Mouse (Mus musculus): ENCODE results near the gene Rpa2. TPM values are rescaled to one million over a fixed set of nuclear protein-coding genes. Genes with fewer than 3 reads are reported as not detected.
A peak's percentile ranks its signal among the peaks of the same experiment; 100 is the strongest.

Gene Rpa2
- total RNA-seq, 2 experiments from 2014 or later, result 11.2 to 12.4 TPM

DNA sequence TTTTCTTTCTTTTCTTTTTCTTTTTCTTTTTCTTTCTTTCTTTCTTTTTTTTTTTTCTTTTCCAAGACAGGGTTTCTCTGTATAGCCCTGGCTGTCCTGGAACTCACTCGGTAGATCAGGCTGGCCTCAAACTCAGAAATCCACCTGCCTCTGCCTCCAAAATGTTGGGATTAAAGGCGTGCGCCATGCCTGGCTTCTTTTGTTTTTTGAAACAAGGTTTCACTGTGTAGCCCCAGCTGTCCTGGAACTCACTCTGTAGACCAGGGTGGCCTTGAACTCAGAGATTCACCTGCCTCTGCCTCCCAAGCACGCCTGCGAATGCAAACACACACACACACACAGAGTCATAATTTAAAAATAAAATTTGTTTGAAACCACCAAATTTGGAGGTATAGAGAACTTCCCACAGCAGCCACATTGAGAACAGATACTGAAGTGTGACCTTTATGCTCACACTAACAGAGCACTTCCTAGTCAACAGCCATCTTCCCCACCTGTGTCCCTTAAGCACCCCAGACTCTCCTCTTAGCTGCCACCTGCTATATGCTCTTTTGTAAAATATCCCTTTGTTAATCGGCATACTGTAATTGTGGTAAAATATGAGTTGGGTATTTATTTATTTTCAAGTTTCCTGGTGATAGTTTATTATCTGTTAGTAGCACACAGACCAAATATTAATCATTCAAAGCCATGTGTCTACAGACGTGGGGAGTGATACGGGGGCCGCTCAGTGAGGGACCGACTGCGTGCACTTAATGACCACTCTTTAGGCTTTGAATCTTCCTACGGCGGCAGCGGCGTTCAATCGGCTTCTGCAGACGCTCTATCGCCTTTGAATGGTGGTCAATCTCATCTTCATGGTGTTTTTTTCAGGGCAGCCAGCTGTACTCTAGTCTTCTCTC lies 33.3 kb downstream of the Rpa2 start:
- intact Hi-C loops (cut with DNase I), result no loop called here
- DNase-seq, result no peak

DNA sequence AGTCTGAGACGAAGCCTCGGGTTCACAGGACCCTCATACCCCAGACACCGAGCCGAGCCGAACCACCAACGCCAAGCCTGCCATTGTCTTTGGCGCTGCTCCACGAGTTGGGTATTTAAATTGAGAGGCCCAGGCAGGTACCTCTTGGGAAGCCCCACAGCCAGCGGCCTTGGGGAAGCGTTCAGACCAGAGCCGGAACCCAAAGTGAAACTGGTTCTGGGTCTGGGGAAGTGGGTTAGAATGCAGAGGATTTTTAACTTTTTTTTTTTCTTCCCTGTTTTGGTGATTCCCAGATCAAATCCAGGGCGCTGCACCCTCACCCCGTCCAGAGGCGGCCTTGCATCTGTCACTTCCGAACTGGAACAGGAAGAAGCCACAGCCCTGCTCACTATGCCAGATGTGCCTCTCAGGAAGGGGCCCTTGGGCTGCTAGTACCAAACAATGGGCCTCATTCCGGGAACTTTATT lies 34.1 kb downstream of the Rpa2 start:
- intact Hi-C loops (cut with DNase I), result no loop called here
- peak; percentile 33 to 48 for DNase-seq

DNA sequence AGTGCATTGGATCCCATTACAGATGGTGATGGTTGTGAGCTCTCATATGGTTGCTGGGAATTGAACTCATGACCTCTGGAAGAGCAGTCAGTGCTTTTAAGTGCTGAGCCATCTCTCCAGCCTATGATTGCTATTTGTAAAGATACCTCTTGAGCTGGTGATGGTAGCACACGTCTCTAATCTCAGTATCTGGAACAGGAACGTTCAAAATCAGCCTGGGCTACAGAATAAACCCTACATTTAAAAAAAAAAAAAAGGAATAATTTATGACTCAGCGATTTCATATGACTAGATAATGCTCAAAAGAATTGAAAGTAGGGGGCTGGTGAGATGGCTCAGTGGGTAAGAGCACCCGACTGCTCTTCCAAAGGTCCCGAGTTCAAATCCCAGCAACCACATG lies 35.1 kb downstream of the Rpa2 start:
- no peak for DNase-seq
- intact Hi-C loops (cut with DNase I), result no loop called here

DNA sequence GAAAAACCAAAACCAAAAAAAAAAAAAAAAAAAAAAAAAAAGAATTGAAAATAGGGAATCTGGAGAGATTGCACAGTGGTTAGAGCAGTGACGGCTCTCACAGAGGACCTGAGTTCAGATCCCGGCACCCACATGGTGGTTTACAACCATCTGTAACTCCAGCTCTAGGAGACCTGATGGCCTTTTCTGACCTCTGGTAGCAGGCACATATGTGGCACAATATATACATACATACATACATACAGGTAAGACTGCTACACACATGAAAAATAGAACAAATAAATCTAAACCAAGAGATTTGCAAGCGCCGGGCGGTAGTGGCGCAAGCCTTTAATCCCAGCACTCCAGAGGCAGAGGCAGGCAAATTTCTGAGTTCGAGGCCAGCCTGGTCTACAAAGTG lies 35.7 kb downstream of the Rpa2 start:
- DNase-seq, result no peak
- intact Hi-C loops (cut with DNase I), result no loop called here

DNA sequence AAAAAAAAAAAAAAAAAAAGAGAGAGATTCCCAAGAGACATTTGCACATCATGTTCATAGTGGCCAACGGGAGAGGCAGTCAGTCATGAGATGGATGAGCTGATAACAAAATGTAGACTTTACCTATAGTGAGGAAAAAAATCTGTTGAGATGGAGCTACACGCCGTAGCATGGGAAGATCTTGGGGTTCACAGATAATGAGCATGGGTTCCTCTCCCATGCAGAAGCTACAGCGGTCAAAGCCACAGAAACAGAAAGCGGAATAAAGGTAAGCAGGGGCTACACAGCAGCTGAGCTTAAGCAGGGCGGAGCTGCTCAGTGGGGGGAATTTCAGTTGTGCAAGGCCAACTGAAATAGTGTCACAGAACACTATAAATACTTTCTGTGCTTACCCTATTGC lies 36.2 kb downstream of the Rpa2 start:
- intact Hi-C loops (cut with DNase I), result no loop called here
- DNase-seq, result no peak

DNA sequence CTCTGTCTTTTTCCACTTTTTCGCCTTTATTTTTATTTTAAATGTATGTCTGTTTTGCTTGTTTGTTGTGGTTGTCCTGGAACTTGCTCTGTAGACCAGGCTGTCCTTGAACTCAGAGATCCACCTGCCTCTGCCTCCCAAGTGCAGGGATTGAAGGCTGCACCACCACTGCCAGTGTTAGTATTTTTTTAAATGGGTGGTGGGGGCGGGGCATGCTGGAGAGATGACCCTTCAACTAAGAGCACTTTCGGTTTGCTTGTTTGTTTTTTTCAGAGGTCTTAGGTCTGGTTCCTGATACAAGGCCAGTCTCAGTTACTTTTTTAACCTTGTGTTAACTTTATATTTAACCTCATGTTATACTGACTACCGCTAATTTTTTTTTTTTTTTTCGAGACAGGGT lies 37.0 kb downstream of the Rpa2 start:
- no peak for DNase-seq
- intact Hi-C loops (cut with DNase I), result no loop called here

DNA sequence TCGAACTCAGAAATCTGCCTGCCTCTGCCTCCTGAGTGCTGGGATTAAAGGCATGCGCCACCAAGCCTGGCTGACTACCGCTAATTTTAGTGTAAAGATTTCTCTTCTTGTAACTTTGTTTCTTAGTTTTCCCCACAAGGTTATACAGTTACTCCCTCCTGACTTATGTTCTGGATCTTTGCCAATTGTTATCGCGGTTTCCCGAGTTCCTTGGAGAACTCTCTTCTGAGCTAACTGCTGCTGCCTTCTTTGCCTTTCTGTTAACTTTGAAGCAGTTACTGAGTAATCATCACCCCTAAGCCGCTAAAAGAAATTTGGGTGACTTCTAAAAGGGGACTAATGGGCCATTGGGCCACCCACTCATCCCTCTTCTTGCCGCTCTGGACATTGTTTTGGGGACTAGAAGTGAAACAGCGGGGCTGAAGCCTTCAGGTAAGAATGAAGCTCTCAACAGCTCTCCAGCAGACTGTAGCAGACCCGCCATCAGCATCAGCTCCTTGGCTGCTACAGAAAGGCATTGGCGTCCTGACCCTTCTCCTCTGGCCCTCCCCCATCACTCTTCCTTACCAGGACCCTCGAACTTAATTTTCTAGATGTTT lies 37.6 kb downstream of the Rpa2 start:
- DNase-seq, result no peak
- intact Hi-C loops (cut with DNase I), result no loop called here

DNA sequence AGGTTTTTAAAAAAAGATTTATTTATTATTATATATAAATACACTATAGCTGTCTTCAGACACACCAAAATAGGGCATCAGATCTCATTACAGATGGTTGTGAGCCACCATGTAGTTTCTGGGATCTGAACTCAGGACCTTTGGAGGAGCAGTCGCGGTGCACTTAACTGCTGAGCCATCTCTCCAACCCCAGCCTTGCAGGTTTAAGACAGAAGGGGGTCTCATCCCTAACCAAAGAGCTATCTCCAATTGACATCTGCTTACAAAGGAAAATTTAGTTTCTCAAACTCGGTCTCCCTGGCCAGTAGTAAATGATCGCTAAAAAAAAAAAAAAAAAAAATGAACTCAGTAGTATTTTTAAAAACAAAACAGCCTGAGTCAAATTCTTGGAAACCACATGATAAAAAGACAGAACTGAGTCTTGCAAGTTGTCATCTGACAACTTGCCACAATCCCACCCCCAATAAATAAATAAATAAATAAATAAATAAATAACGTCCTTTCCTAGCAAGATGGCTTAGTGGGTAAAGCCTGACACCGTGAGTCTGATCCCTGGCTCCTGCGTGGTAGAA lies 38.6 kb downstream of the Rpa2 start:
- DNase-seq, result no peak
- intact Hi-C loops (cut with DNase I), result no loop called here

DNA sequence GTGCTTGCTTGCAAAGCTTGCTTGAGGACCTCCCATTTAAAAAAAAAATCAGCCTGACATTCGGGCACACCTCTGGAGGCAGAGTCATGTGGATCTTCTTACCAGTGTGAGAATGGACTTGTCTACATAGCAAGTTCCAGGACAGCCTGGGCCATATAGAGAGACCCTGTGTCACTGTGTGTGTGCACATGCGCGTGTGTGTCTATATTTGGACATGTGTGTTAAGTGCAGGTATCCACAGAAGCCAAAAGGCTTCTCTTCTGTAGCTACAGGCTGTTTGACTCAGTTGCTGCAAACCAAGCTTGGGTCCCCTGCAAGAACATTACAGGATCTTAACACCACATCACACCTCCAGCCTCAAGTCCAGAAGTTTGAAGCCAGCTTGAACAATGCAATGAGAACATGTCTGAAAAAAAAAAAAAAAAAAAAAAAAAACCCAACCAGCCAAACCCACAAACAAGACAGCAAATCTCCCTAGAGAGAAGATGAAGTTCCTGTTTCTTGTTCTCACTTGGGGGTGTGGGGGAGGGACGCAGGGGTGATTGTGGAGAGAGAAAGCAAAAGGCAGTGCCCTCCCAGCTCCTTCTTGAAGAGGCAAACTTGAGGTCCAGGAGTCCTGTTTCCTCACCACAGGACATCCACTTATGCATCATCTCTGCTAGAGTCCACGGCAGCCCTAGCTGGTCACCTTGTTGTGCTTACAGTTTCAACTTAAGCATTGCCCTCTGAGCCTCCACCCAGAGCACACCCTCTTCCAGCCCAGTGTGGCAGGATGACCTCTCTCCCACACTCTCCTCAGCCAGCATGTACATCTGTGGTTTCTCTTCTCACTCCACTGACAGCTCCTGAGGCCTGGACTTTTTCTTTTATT lies 39.9 kb downstream of the Rpa2 start:
- peak in 1 of 2 experiments; percentile 19 for DNase-seq
- intact Hi-C loops (cut with DNase I), result no loop called here

DNA sequence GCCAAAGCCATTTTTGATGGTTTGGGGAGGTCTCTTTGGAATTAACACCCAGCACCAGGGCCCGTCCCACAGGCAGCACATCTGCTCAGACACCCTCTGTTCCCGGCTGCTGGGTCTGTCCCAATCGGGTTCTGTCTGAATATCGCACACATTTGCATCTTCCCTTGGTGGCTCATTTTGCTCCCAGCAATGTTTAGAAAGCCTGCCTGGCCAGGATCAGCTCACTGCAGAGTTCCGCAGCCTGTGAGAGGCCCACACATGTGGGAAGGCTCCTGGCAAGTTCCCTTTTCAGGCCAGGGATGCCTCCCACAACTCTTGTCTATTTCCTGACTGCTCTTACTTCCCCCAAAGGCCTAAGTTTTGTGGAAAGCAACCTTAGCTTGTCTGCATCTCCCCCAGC lies 41.5 kb downstream of the Rpa2 start:
- intact Hi-C loops (cut with DNase I), result no loop called here
- DNase-seq, result no peak

DNA sequence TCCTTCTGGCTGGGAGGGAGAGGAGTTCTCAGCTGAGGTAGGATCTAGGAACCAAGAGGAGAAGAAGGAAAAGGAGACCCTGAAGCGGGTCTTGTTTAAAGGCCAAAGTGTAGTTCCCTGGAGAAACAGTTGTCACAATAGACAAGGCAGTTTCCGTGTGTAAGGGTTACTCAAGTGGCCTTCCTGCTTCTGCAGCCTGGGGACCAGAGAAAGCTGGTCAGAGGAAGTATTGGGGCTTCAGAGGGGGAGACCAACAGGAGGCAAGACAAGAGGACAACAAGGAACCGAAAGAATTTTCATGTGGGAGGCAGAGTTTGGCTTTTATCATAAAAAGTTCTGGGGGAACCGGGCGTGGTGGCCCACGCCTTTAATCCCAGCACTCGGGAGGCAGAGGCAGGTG lies 48.3 kb downstream of the Rpa2 start:
- intact Hi-C loops (cut with DNase I), result no loop called here
- no peak for DNase-seq

DNA sequence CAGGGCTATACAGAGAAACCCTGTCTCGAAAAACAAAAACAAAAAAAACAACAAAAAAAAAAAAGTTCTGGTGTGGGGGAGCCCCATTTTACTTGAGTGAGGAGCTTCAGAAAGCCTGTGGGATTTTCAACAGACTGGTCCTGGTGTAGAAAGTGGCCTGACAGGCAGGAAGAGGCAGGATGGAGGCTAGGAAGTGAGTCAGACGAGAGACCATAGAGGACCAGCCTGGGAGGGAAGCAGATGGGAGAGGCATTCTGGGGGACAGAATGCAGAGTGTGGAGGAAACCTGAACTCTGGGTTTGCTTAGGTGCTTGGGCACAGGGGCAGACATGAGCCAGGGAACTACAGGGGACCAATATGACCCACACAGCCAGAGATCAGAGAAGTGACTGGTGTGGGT lies 48.7 kb downstream of the Rpa2 start:
- DNase-seq, result no peak

DNA sequence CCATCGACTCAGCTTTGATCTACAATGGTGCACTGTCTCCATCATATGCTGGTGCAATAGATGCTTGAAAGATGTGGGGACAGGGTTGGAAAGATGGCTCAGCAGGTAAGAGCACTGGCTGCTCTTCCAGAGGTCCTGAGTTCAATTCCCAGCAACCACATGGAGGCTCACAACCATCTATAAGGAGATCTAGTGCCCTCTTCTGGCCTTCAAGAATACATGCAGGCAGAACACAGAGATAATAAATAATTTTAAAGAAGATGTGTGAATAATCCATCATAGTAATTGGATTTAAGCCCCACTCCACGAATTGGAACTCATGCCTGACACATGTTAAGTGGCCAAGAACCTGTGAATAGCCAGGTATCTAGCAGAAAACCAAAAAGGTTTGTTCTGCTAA lies 50.3 kb downstream of the Rpa2 start:
- intact Hi-C loops (cut with DNase I), result no loop called here
- no peak for DNase-seq

More for the DNA sequence above, 48.7 kb downstream of the Rpa2 start:
- intact Hi-C loops (cut with DNase I), result no loop called here

DNA sequence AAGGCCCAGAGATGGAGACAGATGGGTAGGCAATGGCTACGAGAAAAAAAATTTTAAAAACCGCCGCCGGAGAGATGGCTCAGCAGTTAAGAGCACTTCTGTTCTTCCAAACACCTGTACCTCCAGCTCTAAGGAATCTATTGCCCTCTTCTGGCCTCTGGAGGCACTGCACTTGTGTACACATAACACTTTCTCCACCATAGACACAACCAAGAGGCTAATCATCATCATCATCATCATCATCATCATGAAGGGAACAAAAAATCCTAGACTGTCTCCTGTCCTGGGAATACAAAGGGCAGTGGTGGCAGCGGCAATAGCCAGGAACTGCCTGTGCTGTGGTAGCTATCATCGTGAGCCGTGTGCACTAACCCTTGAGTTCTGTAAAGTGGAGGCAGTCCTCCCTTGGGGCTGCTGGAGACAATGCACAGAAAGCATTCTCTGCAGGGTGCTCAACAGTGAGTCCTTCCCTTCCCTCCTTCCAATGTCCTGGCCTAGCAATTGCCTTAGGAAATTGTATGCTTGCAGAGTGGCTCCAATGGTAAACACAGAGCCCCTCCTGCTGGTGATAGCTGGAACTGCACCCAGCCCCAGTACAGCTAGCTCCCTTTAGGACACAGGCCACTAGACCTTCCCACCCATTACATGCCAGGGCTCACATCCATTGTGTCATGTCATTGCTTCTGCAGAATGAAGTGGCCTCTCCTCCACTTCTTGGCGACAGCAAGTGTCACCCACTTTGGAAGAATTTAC lies 55.7 kb downstream of the Rpa2 start:
- peak; percentile 79 to 88 for DNase-seq
- intact Hi-C loops (cut with DNase I), result loop anchor here (1.0 kb wide), 1 partner anchor 47 kb away; no protein-coding TSS in a partner anchor

Other genes starting within 250 kb of the Rpa2 start
- gene Atpif1, start 234.7 kb upstream of the Rpa2 start, total RNA-seq (2021), result 100 to 1,000 TPM; 399 to 455 TPM
- gene Dnajc8, start 232.8 kb upstream of the Rpa2 start, total RNA-seq (2021), result 10 to 100 TPM; 50.2 to 51.7 TPM
- gene Ptafr, start 204.3 kb upstream of the Rpa2 start, total RNA-seq (2021), result 1 to 10 TPM; 1.1 to 2.0 TPM
- 10 to 100 TPM; 36.4 to 38.5 TPM for gene Eya3, start 129.3 kb upstream of the Rpa2 start, total RNA-seq (2021)
- gene Xkr8, start 35.8 kb upstream of the Rpa2 start, total RNA-seq (2021), result 1 to 10 TPM; 1.9 to 2.0 TPM
- gene Smpdl3b, start 11.1 kb upstream of the Rpa2 start, total RNA-seq (2021), result under 1 TPM; 0.71 to 0.98 TPM
- gene Themis2, start 28.1 kb downstream of the Rpa2 start, total RNA-seq (2021), result 1 to 10 TPM; 1.5 to 1.8 TPM
- 10 to 100 TPM; 20.4 to 21.8 TPM for gene Ppp1r8, start 74.8 kb downstream of the Rpa2 start, total RNA-seq (2021)
- 10 to 100 TPM; 35.8 to 38.3 TPM for gene Stx12, start 116.2 kb downstream of the Rpa2 start, total RNA-seq (2021)
- gene Fam76a, start 154.2 kb downstream of the Rpa2 start, total RNA-seq (2021), result 10 to 100 TPM; 33.2 to 40.1 TPM
- under 1 TPM; 0.43 to 0.49 TPM for gene Fgr, start 205.8 kb downstream of the Rpa2 start, total RNA-seq (2021)
- gene Ahdc1, start 242.9 kb downstream of the Rpa2 start, total RNA-seq (2021), result 10 to 100 TPM; 55.2 to 59.1 TPM

All from heart, postnatal 14 days (tissue).